Mouse (Mus musculus) kidney, embryonic 15.5 days (tissue): ENCODE data around the gene Hsd17b3. TPM values are rescaled to one million over a fixed set of nuclear protein-coding genes. Genes with fewer than 3 reads are reported as not detected.

Source experiments
- ATAC-seq: fragments of 200-750 bp; cut with Nextera tagmentation; replicated peaks from 2 replicates; pipeline ENCODE4 v1.8.0; 2017; ENCODE audit warnings: moderate TSS enrichment; ENCODE audit not compliant: low FRiP score
- H3K27ac ChIP-seq: fragments of 300-500 bp; sonication (generic); 2 replicates; pipeline ENCODE4 v1.5.1; 2015; ENCODE audit warnings: mild to moderate bottlenecking, inconsistent platforms
- H3K27me3 ChIP-seq: fragments of 300-500 bp; sonication (generic); 2 replicates; pipeline ENCODE4 v1.6.1; 2015; ENCODE audit warnings: inconsistent platforms
- H3K36me3 ChIP-seq: fragments of 300-500 bp; sonication (generic); 2 replicates; pipeline ENCODE4 v1.6.1; 2015; ENCODE audit warnings: inconsistent platforms
- H3K4me1 ChIP-seq: fragments of 300-500 bp; sonication (generic); 2 replicates; pipeline ENCODE4 v1.6.1; 2015; ENCODE audit warnings: inconsistent platforms
- H3K4me2 ChIP-seq: fragments of 300-500 bp; sonication (generic); 2 replicates; pipeline ENCODE4 v1.6.1; 2015; ENCODE audit warnings: moderate library complexity, mild to moderate bottlenecking, inconsistent platforms
- H3K4me3 ChIP-seq: fragments of 300-500 bp; sonication (generic); replicated peaks from 2 replicates; pipeline ENCODE4 v1.5.1; 2015; ENCODE audit warnings: mild to moderate bottlenecking, inconsistent platforms
- H3K9ac ChIP-seq: fragments of 300-500 bp; sonication (generic); 2 replicates; pipeline ENCODE4 v1.6.1; 2015; ENCODE audit warnings: mild to moderate bottlenecking, inconsistent platforms
- H3K9me3 ChIP-seq: fragments of 300-500 bp; sonication (generic); replicated peaks from 2 replicates; pipeline ENCODE4 v1.6.1; 2016; ENCODE audit warnings: inconsistent platforms
- WGBS: fragments of 180-500 bp; shearing (Covaris S2); methylation state at CpG from one replicate; pipeline ENCODE4 v1.1.7; 2015; ENCODE audit warnings: mixed read lengths; 5-methylcytosine and 5-hydroxymethylcytosine counted together
- polyA plus RNA-seq: library from polyadenylated mRNA; unstranded; fragments of >200 nt; fragmentation: Nextera tagmentation; extraction: Ambion mirVana; gene quantifications from 2 replicates; pipeline ENCODE4 v1.2.1, GENCODE M21; 2015

Hsd17b3 gene
- polyA plus RNA-seq, 1 experiment from 2014 or later, result not detected

- Histone ChIP-seq H3K4me2 (no peak overlapping the region), H3K4me1 (peaks cover 10% of the 10 kb centered on the region), H3K9ac (no peak overlapping the region), H3K9me3 (no peaks in the 10 kb centered on the region), H3K4me3 (no peak overlapping the region), H3K36me3 (no peaks in the 10 kb centered on the region), H3K27me3 (no peaks in the 10 kb centered on the region), H3K27ac (no peak overlapping the region)
- ATAC-seq, result no peak
- 76% methylated on average over 3 of the region's 3 CpGs for WGBS
These were observed 18.1 kb upstream of the Hsd17b3 start for GRCm38 (mm10) chr13:64107105-64107504.

- Histone ChIP-seq H3K4me1 (peaks cover 10% of the 10 kb centered on the region), H3K27me3 (no peaks in the 10 kb centered on the region), H3K9me3 (no peaks in the 10 kb centered on the region), H3K36me3 (no peaks in the 10 kb centered on the region), H3K27ac (no peak overlapping the region), H3K9ac (no peak overlapping the region), H3K4me2 (no peak overlapping the region), H3K4me3 (no peak overlapping the region)
- no peak for ATAC-seq
- 72% methylated on average over 3 of the region's 3 CpGs for WGBS
These were observed 16.7 kb upstream of the Hsd17b3 start for GRCm38 (mm10) chr13:64105690-64106089.

GRCm38 (mm10) chr13:64100186-64100585 lies 11.2 kb upstream of the Hsd17b3 start:
- Histone ChIP-seq H3K36me3 (no peaks in the 10 kb centered on the region), H3K27ac (no peak overlapping the region), H3K4me1 (no peaks in the 10 kb centered on the region), H3K4me2 (no peak overlapping the region), H3K27me3 (no peaks in the 10 kb centered on the region), H3K4me3 (no peak overlapping the region), H3K9ac (no peak overlapping the region), H3K9me3 (no peaks in the 10 kb centered on the region)
- ATAC-seq, result 0 out of 2 replicates have a peak, but pooled peaks have one; percentile 36
- WGBS, result 70% methylated on average over 3 of the region's 3 CpGs

GRCm38 (mm10) chr13:64098992-64099391 lies 10.0 kb upstream of the Hsd17b3 start:
- 80% methylated on average over 9 of the region's 9 CpGs for WGBS
- no peak overlapping the region for H3K4me3 ChIP-seq
- no peaks in the 10 kb centered on the region for H3K4me1 ChIP-seq
- no peaks in the 10 kb centered on the region for H3K9me3 ChIP-seq
- ATAC-seq, result no peak
- no peak overlapping the region for H3K4me2 ChIP-seq
- no peak overlapping the region for H3K27ac ChIP-seq
- no peaks in the 10 kb centered on the region for H3K36me3 ChIP-seq
- H3K9ac ChIP-seq, result no peak overlapping the region
- H3K27me3 ChIP-seq, result no peaks in the 10 kb centered on the region

GRCm38 (mm10) chr13:64093341-64093740 lies 4.3 kb upstream of the Hsd17b3 start:
- 0% methylated on average over 1 of the region's 1 CpGs for WGBS
- H3K4me3 ChIP-seq, result no peak overlapping the region
- peak; percentile 73; the same call in 1 of the 2 replicates for ATAC-seq

GRCm38 (mm10) chr13:64092752-64093151 lies 3.7 kb upstream of the Hsd17b3 start:
- no peak overlapping the region for H3K27ac ChIP-seq
- 68% methylated on average over 6 of the region's 6 CpGs for WGBS
- peak; percentile 29; the same call in 1 of the 2 replicates for ATAC-seq
- no peak overlapping the region for H3K9ac ChIP-seq
- H3K36me3 ChIP-seq, result no peaks in the 10 kb centered on the region
- H3K4me2 ChIP-seq, result no peak overlapping the region
- H3K9me3 ChIP-seq, result no peaks in the 10 kb centered on the region
- peaks cover 15% of the 10 kb centered on the region for H3K4me1 ChIP-seq
- H3K4me3 ChIP-seq, result no peak overlapping the region
- H3K27me3 ChIP-seq, result no peaks in the 10 kb centered on the region

More at GRCm38 (mm10) chr13:64093341-64093740, 4.3 kb upstream of the Hsd17b3 start:
- H3K27ac ChIP-seq, result no peak overlapping the region
- no peaks in the 10 kb centered on the region for H3K9me3 ChIP-seq
- no peak overlapping the region for H3K9ac ChIP-seq
- H3K36me3 ChIP-seq, result no peaks in the 10 kb centered on the region
- H3K4me1 ChIP-seq, result peaks cover 15% of the 10 kb centered on the region
- no peaks in the 10 kb centered on the region for H3K27me3 ChIP-seq
- no peak overlapping the region for H3K4me2 ChIP-seq

GRCm38 (mm10) chr13:64092141-64092540 lies 3.1 kb upstream of the Hsd17b3 start:
- ATAC-seq, result peak; percentile 58; the same call in 1 of the 2 replicates
- WGBS, result 33% methylated on average over 3 of the region's 3 CpGs

GRCm38 (mm10) chr13:64091006-64091405 lies 2.0 kb upstream of the Hsd17b3 start:
- H3K27me3 ChIP-seq, result no peaks in the 10 kb centered on the region
- peaks cover 15% of the 10 kb centered on the region for H3K4me1 ChIP-seq
- no peak overlapping the region for H3K9ac ChIP-seq
- no peak overlapping the region for H3K27ac ChIP-seq
- H3K4me3 ChIP-seq, result no peak overlapping the region
- H3K4me2 ChIP-seq, result no peak overlapping the region
- H3K9me3 ChIP-seq, result no peaks in the 10 kb centered on the region
- H3K36me3 ChIP-seq, result no peaks in the 10 kb centered on the region
- 79% methylated on average over 7 of the region's 7 CpGs for WGBS
- no peak for ATAC-seq

More at GRCm38 (mm10) chr13:64092141-64092540, 3.1 kb upstream of the Hsd17b3 start:
- Histone ChIP-seq H3K4me1 (peaks cover 15% of the 10 kb centered on the region), H3K4me2 (no peak overlapping the region), H3K4me3 (no peak overlapping the region), H3K36me3 (no peaks in the 10 kb centered on the region), H3K27me3 (no peaks in the 10 kb centered on the region), H3K27ac (no peak overlapping the region), H3K9me3 (no peaks in the 10 kb centered on the region), H3K9ac (no peak overlapping the region)

- no peak overlapping the region for H3K4me2 ChIP-seq
- H3K9ac ChIP-seq, result no peak overlapping the region
- no peak overlapping the region for H3K27ac ChIP-seq
- H3K4me3 ChIP-seq, result no peak overlapping the region
- ATAC-seq, result no peak
- H3K36me3 ChIP-seq, result no peaks in the 10 kb centered on the region
- WGBS, result 80% methylated on average over 5 of the region's 5 CpGs
- peaks cover 15% of the 10 kb centered on the region for H3K4me1 ChIP-seq
- H3K9me3 ChIP-seq, result no peaks in the 10 kb centered on the region
- no peaks in the 10 kb centered on the region for H3K27me3 ChIP-seq
These were observed 1.2 kb upstream of the Hsd17b3 start for GRCm38 (mm10) chr13:64090278-64090677.

GRCm38 (mm10) chr13:64088057-64088456 lies 973 bp downstream of the Hsd17b3 start:
- Histone ChIP-seq H3K4me3 (no peak overlapping the region), H3K4me2 (no peak overlapping the region), H3K27ac (no peak overlapping the region), H3K9me3 (no peaks in the 10 kb centered on the region), H3K9ac (no peak overlapping the region), H3K27me3 (no peaks in the 10 kb centered on the region), H3K36me3 (no peaks in the 10 kb centered on the region), H3K4me1 (peaks cover 9% of the 10 kb centered on the region; the same call in 1 of the 2 replicates)
- 85% methylated on average over 7 of the region's 7 CpGs for WGBS
- no peak for ATAC-seq

GRCm38 (mm10) chr13:64086036-64086435 lies 3.0 kb downstream of the Hsd17b3 start:
- H3K9ac ChIP-seq, result no peak overlapping the region
- peaks cover 10% of the 10 kb centered on the region for H3K4me1 ChIP-seq
- no peaks in the 10 kb centered on the region for H3K9me3 ChIP-seq
- WGBS, result 83% methylated on average over 5 of the region's 5 CpGs
- H3K27me3 ChIP-seq, result no peaks in the 10 kb centered on the region
- H3K27ac ChIP-seq, result no peak overlapping the region
- no peaks in the 10 kb centered on the region for H3K36me3 ChIP-seq
- H3K4me3 ChIP-seq, result no peak overlapping the region
- no peak for ATAC-seq
- H3K4me2 ChIP-seq, result no peak overlapping the region

- Histone ChIP-seq H3K9me3 (no peaks in the 10 kb centered on the region), H3K27me3 (no peaks in the 10 kb centered on the region), H3K36me3 (no peaks in the 10 kb centered on the region), H3K9ac (no peak overlapping the region), H3K4me1 (peaks cover 11% of the 10 kb centered on the region), H3K4me3 (no peak overlapping the region), H3K27ac (no peak overlapping the region), H3K4me2 (no peak overlapping the region)
- no peak for ATAC-seq
- WGBS, result 93% methylated on average over 3 of the region's 3 CpGs
These were observed 5.7 kb downstream of the Hsd17b3 start for GRCm38 (mm10) chr13:64083331-64083730.
